Mouse (Mus musculus): ENCODE results near the gene Gsta2.
"Not testable (repeated sequence)": the region's sequence is repeated elsewhere in the genome, so short reads cannot be mapped to it uniquely, and the experiment has no call there.

The Gsta2 gene

DNA sequence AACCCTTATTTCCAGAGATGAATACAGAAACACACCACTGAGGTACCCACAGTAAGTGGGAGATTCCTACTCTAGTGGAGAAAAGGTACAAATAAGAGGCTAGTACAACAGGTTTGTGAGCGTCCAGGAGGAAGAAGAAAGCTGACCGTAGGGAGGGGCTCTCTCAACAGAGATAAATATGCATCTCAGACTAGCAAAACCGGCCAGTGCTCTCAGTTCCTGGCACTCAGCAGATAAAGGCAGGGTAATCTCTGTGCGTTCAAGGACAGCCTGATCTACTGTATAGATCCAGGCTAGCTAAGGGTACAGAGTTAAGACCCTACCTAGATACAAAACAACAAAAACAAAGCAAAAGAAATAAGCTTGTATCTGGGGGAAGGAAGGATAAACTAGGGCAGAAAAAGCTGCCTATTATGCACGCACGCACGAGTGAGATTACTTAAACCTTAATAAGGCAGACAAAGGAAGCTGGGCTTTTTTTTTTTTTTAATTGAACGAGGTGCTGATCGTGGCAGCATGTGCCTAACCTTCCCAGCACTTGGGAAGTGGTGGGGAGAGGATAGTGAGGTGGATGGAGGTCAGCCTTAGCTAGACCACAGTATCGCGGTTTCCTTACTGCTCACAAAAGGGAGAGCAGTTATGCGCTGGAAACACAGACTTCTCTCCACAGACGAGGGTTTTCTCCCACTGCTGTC lies 10.4 kb upstream of the Gsta2 start:
- DNase-seq = no peak

DNA sequence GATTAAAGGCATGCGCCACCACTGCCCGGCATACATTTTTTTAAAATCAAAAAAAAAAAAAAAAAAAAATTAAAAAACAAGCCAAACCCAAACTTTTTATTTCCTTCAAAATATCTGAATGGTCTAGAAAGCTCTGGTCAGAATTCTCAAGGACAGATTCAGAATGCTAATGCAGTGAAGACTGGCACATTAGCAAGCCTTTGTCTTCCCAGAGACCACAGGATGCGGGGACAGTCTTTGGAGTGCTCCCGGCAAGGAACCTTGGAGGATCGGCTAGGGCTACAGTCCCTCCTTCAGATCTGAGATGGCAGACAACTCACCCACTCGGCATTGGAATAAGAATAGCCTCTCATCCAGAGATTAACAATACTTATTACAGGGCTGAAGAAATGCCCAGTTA lies 9.1 kb upstream of the Gsta2 start:
- DNase-seq = no peak

DNA sequence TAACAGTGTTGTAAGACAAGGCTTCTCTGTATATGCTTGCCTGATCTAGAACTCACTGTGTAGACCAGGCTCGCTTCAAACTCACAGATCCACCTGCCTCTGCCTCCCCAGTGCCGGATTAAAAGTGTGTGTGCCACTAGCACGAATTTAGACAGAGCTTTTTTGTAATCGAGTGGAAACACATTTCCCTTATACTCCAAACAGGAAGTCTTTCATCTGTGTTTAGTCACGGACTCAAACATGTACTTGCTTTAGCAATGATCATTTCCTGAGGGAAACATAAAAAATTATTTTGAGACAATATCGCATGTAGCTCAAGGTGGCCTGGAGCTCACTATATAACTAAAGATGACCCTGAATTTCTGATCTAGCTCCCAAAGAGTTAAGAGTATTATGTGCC lies 7.8 kb upstream of the Gsta2 start:
- no peak for DNase-seq

DNA sequence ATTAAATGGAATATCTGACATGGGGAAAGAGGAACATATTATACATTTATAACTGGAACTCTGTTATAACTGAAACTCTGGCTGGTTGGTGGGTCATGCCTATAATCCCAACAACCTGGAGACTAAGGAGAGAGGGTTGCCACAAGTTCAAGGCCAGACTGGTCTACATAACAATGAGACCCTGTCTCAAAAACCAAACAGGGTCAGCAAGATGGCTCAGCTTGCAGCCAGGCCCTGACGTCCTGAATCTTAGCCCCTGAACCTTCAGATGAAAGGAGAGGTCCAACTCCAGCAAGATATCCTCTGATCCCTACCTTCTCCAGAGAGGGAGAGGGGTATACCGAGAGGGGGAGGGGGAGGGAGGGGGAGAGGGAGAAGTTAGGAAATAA lies 4.9 kb upstream of the Gsta2 start:
- DNase-seq = no peak

DNA sequence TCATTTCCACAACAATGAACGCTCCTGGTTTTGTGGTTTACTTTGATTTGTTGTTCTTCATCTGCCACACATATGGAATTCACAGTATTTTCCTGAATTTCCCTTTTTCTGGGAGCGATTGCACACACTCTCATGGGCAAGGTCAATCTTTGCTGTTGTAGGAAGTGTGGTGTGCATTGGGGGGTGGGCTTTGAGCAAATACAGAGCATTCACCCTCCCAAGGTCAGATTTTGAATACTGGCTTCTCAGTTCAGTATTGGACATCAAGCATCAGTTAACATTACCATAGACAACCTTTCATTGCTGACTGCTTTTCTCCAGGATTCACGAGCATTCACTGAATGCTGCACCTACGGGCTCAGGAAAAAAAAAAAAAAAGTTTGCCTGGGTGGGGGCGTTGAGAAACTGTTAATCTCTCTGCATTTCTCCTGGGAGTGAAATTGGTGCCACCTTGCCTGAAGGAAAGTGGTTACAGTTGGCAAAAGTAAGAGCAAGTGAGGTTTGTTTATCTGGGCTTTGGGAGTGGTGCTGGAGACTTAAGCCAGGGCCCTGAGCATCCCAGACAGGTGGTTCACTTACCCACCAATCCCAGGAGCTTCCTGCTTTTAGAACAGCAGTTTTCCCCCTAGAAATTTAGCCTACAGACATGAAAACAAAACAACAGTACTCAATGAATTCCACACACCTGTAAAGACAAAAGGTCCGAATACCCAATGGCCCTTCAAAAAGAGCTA lies 4.3 kb upstream of the Gsta2 start:
- no peak for DNase-seq

DNA sequence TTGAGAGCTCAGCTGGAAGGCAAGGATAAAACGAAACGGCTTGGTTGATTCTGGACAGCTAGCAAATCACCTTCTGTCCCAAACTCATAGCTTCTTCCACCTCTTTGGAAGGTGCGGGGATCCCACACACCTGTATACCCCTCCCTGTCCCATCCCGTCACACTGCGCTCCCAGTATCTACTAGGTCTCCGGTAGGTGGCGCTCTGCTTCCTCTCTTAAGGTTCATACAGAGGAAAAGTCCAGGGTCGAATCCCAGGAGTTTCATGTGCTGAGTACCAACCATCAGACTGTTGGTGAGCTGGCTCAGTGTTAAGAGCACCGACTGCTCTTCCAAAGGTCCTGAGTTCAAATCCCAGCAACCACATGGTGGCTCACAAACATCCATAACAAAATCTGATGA lies 2.5 kb upstream of the Gsta2 start:
- DNase-seq = peak; percentile 18

DNA sequence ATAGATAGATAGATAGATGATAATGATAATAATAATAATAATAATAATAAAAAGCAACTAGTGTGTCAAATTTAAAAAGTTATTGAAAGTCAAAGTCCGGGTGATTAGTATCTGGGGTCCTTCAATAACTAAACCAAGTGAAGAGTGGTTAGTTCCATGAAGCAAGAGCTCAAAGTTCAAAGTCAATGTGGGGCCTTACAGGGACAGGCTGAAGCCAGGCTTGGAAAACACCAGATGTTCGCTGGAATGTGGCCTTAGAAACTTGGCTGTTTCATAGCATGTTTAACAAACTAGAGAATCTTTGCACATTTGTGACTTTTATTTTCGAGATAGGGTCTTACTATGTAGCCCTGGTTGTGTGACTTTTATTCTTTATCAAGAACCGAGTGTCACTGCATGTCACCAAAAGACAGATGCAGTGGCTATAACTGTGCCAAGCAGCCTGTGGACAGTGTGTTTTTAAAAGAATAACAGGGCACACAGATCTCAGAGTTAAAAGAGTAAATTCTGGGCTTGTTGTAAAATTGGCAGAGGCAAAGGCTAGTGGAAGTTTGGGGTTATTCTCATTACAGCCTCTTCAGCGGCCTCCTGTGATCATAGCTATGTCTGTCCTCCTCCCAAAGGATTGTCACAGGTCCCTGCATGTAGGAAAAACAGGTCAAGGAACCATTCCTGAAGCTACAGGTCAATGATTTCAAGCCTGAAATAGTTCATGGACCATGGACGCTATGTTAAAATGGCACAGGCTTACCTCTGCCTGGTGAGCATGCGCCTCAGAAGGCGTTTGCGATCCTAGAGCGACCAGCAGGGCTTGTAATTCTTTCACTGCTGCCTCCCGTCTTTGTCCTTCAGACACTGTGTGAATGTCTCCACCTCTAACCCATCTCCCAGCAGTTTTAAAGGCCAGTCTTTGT lies 666 bp downstream of the Gsta2 start:
- DNase-seq = no peak

DNA sequence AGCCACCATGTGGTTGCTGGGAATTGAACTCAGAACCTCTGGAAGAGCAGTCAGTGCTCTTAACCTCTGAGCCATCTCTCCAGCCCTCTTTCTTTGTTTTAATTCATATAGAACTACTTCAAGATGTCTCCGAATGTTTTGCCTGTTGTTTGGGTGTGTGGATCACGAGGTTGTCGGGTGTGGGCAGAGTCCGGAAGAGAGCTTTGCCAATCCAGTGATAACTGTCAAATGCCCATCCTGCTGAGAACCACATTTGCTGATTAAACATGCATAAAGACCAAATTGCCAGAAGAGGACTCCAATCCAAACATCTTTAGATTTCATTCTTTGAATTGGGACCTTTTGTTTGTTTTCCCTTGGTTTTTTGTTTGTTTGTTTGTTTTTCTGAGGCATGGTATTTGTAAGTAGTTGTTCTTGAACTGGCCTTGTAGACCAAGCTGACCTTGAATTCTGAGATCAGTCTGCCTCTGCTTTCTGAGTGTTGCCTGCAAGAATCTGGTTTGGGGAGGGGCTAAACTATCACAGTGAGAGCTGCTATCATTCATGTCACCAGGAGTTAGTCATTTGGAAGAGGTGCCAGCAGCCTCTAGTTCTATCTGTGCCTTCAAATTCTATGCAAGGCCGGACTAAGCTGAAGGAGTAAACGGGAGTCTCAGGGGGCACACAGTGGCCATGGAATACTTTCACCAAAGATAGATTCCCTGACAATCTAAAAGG lies 3.9 kb downstream of the Gsta2 start:
- no peak for DNase-seq

DNA sequence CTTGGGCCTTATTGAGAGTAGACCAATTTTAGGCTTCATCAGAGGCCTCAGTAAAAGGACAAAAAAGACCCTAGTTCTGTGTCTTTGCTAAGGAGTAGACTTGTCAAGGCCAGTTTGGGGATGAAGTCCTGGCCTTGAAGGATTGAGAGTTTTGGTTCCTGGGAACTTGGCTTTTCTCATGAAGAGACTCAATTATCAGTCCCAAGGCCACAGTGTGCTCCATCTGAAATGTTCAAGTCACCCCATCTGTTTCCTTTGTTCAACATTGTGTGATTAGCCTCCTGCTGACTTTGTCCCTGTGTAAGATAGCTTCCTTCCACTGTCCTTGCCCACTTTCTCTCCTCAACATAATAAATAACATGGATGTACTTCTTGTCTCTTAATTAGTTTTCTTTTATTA lies 5.6 kb downstream of the Gsta2 start:
- DNase-seq = not testable (repeated sequence)

DNA sequence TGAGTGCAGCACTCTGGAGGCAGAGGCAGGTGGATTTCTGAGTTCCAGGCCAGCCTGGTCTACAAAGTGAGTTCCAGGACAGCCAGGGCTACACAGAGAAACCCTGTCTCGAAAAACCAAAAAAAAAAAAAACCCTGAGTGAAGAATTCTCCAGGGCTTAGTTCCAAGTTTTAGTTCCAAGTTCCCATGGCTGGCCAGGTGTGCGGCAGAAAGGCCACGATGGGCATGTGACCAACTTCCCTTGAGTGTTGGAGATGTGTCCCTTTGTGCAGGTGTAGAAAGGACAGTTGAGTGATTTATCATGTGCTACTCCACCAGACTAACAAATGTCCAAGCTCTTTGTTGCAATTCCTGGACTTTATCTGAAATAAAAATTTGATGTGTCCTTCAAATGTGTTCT lies 6.4 kb downstream of the Gsta2 start:
- not testable (repeated sequence) for DNase-seq

DNA sequence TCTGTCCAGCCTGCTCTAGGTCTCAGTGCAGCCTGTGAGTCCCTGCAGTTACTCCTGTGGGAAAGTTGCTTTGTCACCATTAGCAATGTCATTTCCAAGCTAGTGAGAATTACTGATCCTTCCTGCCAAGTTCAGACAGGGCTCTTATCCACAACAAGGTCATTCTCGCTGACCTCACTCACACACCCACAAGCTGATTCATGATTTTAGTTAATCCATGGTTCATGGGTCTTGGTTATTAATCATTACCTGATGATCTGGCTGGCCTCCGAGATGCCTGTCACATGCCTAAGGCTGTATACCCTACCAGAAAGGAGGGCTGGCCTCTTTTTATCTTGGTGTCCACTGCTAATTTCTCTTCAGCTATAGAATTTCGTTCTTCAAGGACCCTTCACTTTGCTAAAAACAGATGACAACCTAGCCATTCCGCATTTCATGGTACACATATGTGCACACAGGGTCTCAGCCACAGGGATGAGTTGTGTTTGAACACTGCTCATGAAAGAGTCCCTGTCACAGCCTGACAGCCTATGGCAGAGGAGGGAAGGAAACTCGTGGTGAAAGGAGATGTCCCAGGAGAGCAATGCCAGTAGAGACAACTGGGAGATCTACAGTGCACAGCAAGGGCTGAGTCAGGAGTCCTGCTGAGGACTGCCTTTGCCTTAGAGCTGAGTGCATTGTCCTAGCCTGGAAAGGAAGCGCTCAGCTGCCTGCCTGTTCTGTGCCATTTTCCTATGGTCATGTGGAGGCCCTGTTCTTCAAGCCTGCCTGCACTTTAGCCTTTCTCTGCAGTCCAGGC lies 7.2 kb downstream of the Gsta2 start:
- not testable (repeated sequence) for DNase-seq

DNA sequence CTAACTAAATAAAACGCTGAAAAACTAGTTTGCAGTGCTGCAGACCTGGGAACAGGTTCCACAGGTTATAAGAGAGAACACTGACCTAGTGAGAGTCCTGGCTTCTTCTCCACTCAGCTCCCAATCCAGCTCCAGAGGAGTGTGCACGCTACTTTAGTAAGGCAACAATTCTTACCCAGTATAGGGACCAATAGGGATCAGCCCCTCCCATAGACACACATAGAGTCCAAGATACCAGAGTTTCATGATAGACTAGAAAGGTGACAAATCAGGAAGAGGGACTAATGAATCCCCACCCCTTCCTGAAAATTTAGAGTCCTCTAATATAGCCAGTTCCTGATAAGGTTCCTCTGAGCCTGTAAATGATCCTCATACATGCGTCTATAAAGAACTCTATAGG lies 8.6 kb downstream of the Gsta2 start:
- DNase-seq = no peak

DNA sequence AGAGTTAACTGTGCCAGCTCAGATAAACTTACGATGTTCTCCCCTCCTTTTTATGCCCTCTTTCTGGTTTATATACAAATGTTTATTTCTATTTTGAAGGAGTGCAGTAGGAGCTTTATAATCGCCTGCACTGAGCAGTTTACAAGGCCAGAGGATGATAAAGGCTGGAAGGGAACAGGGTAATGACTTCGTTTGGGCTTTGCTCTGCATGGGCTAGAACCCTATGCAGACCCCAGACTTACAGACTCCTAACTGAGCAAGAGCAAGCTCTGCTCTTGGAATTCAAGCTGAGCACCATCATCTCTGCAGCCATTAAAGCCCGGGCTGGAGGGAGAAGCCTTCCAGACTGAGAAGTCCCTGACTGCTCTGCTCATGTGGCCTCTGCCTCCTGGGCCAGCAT lies 10.4 kb downstream of the Gsta2 start:
- not testable (repeated sequence) for DNase-seq

DNA sequence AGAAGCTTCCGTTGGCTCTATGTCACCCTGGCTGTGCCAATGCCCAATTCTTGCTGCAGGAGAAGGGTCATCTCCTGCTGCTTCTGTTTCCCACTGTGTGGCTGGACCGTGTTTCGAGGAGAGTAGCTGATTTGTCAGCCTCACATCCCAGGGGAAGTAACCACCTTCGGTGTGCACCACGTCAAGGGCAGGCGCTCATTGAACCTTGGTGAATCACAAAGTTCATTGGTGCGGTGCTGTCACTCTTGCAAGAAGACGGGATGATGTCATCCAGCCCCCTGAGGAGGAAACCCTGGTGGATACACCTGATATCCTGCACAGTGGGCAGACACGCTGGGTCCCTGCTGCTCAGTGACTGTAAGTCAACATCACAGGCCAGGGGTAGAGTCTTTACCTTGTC lies 12.5 kb downstream of the Gsta2 start:
- DNase-seq = not testable (repeated sequence)

DNA sequence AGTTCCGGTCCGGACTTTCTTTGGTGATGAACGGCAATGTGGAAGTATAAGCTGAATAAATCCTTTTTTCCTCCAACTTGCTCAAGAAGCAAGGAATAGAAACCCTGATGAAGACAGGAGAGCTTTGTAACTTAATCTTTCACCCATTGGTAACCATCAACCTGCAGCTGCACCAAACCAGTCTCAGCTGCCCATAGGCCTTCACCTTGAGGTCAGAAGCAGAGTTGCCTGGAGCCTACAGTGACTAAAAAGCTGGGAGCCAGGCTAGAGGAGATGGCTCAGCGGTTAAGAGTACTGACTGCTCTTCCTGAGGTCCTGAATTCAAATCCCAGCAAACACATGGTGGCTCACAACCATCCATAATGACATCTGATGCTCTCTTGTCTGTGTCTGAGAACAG lies 13.1 kb downstream of the Gsta2 start:
- not testable (repeated sequence) for DNase-seq

DNA sequence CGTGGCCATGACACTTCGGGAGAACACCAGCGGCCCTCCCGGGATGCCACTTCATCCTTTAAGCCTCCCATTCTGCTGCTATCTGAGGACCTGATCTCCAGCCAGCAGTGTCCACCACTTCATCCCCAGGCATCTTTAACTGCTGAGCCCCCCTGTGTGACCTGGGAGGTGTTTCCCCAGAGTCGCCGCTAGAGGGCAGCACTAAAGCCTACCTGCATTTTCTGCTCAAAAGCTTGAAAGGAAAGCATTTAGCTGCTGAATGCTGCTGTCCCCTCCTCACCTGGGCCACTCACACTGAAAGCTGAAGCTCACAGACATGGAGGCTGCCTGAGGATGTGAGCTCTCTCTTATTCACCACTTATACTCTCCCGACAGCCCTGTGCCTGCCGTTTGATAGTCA lies 15.3 kb downstream of the Gsta2 start:
- not testable (repeated sequence) for DNase-seq

DNA sequence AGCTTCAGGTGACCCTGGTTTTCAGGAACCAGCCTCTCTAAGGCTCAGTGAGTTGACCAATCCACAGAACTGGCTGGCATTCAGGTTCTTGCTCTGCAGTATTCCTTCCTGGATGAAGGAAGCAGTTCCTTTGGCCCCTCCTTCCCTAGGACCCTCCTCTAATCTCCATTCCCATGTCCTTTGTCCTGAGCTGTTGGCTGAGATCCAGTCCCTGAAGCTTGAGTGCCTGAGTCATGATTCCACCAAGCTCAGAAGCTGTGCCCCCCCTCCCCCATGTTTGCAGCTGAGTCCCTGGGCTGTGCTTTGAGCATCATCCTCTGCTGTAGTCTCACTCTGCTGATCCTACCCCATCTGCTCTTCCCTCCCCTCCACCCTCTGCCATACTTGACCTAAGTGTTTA lies 18.5 kb downstream of the Gsta2 start:
- not testable (repeated sequence) for DNase-seq

DNA sequence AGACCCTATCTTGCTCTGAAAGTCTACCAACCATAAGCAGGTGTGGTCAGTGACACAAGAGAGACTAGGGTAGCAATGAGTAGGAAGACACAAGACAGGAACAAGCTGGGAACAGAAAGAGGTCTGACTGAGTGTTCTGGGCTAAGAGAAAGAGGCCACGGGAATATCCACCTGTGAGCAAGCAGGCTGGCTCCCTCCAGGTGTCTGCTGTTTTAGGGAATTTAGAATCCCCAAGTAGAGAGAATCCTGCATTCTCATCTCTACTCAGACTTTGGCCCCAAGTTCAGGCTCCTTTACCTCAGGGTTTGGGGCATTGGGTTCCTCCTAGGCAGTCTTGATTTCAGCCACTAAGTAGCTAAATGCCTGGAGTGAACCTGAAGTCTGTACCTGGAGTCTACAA lies 28.3 kb downstream of the Gsta2 start, which contains the start of gene Omt2b:
Gene Omt2b, plus strand, starts transcription at position 301 of the 400 bp plus-strand sequence.
- DNase-seq = not testable (repeated sequence)

DNA sequence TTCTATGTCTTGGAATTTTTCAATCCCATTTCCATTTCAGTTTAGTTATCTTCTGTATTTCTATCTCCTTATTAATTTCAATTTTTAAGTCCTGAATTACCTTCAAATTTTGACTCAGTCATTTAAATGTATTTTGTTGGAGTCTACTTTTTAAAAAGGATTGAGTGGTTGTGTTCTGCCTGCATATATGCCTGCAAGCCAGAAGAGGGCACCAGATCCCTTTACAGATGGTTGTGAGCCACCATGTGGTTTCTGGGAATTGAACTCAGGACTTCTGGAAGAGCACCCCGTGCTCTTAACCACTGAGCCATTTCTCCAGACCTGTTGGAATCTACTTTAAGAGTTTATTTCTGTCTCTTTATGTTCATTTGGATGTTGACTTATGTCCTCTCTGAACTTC lies 36.1 kb downstream of the Gsta2 start:
- no peak for DNase-seq

DNA sequence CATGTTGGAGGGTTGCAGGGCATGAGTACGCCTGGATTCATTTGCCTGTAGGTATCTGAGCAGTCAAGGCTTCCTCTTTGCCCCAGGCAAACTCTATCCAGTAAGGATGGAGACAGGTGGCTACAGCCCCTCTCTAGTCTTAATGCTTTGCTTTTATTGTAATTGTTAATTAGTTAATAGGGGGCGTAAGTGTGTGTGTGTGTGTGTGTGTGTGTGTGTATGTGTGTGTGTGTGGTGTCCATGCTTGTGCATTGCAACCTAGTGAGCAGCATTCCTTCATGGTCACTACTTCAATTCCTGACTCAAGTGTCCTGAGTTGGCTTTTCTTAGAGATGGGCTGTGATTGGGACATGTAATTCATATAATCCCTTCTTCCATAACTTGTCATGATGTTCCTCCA lies 40.9 kb downstream of the Gsta2 start, which contains the start of gene Omt2a:
Gene Omt2a, minus strand, starts transcription at position 101 of the 400 bp plus-strand sequence.
- no peak for DNase-seq

DNA sequence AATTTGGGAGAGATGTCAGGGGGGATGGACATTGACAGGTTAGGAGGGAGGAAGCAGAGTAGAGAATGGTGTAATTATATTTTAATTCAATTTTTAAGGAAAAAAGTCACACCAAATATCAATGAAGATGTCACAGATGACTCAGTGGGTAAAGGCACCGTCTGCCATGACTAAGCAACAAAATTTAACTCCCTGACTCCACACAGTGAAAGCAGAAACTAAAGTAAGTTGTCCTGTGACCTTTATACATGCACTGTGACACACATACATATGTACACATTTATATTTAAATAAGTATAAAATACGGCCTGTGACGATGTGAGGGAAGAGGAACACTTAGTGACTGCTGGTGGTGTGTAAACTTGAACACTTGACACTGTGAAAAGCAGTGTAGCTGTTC lies 47.5 kb downstream of the Gsta2 start:
- not testable (repeated sequence) for DNase-seq

DNA sequence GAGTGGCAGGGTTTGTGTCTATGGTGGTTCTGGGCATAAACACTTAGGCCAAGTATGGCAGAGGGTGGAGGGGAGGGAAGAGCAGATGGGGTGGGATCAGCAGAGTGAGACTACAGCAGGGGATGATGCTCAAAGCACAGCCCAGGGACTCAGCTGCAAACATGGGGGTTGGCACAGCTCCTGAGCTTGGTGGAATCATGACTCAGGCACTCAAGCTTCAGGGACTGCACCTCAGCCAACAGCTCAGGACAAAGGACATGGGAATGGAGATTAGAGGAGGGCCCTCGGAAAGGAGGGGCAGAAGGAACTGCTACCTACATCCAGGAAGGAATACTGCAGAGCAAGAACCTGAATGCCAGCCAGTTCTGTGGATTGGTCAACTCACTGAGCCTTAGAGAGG lies 56.4 kb downstream of the Gsta2 start:
- DNase-seq = not testable (repeated sequence)
